Mouse (Mus musculus) forebrain, embryonic 15.5 days (tissue): ENCODE data around the gene Hlcs. TPM values are rescaled to one million over a fixed set of nuclear protein-coding genes. Genes with fewer than 3 reads are reported as not detected.

Experiments
- ATAC-seq: fragments of 200-750 bp; cut with Nextera tagmentation; replicated peaks from 2 replicates; pipeline ENCODE4 v1.8.0; 2017; ENCODE audit warnings: mild to moderate bottlenecking, moderate TSS enrichment, moderate library complexity
- H3K27ac ChIP-seq: fragments of 300-500 bp; sonication (generic); replicated peaks from 2 replicates; pipeline ENCODE4 v1.5.1; 2015; ENCODE audit warnings: mild to moderate bottlenecking, inconsistent platforms
- H3K27me3 ChIP-seq: fragments of 300-500 bp; sonication (generic); 2 replicates; pipeline ENCODE4 v1.6.1; 2015; ENCODE audit warnings: inconsistent platforms
- H3K36me3 ChIP-seq: fragments of 300-500 bp; sonication (generic); 2 replicates; pipeline ENCODE4 v1.6.1; 2015; ENCODE audit warnings: mild to moderate bottlenecking, inconsistent platforms
- H3K4me1 ChIP-seq: fragments of 300-500 bp; sonication (generic); 2 replicates; pipeline ENCODE4 v1.6.1; 2015; ENCODE audit warnings: inconsistent platforms
- H3K4me2 ChIP-seq: fragments of 300-500 bp; sonication (generic); replicated peaks from 2 replicates; pipeline ENCODE4 v1.6.1; 2015; ENCODE audit warnings: mild to moderate bottlenecking, inconsistent platforms
- H3K4me3 ChIP-seq: fragments of 300-500 bp; sonication (generic); 2 replicates; pipeline ENCODE4 v1.5.1; 2015; ENCODE audit warnings: mild to moderate bottlenecking, inconsistent platforms
- H3K9ac ChIP-seq: fragments of 300-500 bp; sonication (generic); replicated peaks from 2 replicates; pipeline ENCODE4 v1.6.1; 2015; ENCODE audit warnings: mild to moderate bottlenecking, inconsistent platforms
- H3K9me3 ChIP-seq: fragments of 300-500 bp; sonication (generic); 2 replicates; pipeline ENCODE4 v1.6.1; 2016; ENCODE audit warnings: inconsistent platforms
- WGBS: fragments of 180-500 bp; shearing (Covaris S2); methylation state at CpG from one replicate; pipeline ENCODE4 v1.1.7; 2015; ENCODE audit warnings: mixed read lengths; 5-methylcytosine and 5-hydroxymethylcytosine counted together
- polyA plus RNA-seq: library from polyadenylated mRNA; unstranded; fragments of >200 nt; fragmentation: Nextera tagmentation; extraction: Ambion mirVana; gene quantifications from 2 replicates; pipeline ENCODE4 v1.2.1, GENCODE M21; 2015

Hlcs gene
- polyA plus RNA-seq, 1 experiment from 2014 or later = 7.7 TPM

GRCm38 (mm10) chr16:94088819-94089692 is 224.3 kb downstream of the Hlcs start:
- H3K4me1 ChIP-seq = peaks cover 15% of the 10 kb centered on the region
- 4% methylated on average over 14 of the region's 14 CpGs for WGBS
- no peak overlapping the region for H3K4me2 ChIP-seq

DNA sequence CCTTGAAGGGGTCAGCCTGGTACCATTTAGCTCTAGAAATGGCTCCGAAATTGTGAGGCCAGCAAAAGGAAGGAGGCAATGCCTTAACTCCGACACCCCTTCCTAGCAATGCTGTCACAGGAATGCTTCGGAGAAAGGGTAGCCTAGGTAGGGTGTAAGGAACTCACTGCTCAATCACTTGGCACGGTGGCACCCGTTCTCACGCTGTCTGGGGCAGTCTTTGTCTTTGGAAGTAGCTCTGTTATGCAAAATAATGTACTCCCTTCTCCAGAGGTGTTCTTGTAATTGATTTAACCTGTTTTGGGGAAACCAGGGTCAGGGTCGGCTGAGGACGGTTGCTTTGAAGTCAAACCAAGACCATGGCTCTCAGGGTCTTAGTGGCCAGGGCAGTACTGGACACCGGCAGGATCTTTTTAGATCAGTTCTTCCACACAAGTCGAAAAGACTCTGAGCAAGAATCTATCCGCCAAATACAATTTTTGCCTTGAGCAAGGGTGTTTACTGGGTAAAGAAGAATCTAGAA is 225.1 kb downstream of the Hlcs start:
- Histone ChIP-seq H3K27ac (no peak overlapping the region), H3K4me1 (peaks cover 15% of the 10 kb centered on the region), H3K27me3 (peaks cover 93% of the 10 kb centered on the region), H3K4me2 (no peak overlapping the region), H3K4me3 (no peak overlapping the region), H3K36me3 (no peaks in the 10 kb centered on the region), H3K9ac (no peak overlapping the region), H3K9me3 (no peaks in the 10 kb centered on the region)
- WGBS = 3% methylated on average over 11 of the region's 11 CpGs
- ATAC-seq = no peak

More at GRCm38 (mm10) chr16:94088819-94089692, 224.3 kb downstream of the Hlcs start:
- Histone ChIP-seq H3K27me3 (peaks cover 93% of the 10 kb centered on the region), H3K36me3 (no peaks in the 10 kb centered on the region), H3K9ac (no peak overlapping the region), H3K9me3 (no peaks in the 10 kb centered on the region), H3K4me3 (no peak overlapping the region), H3K27ac (no peak overlapping the region)
- no peak for ATAC-seq

- 6% methylated on average over 16 of the region's 16 CpGs for WGBS
- Histone ChIP-seq H3K9ac (no peak overlapping the region), H3K27ac (no peak overlapping the region), H3K4me2 (no peak overlapping the region), H3K4me3 (no peak overlapping the region), H3K36me3 (no peaks in the 10 kb centered on the region), H3K27me3 (peaks cover 93% of the 10 kb centered on the region), H3K9me3 (no peaks in the 10 kb centered on the region), H3K4me1 (peaks cover 15% of the 10 kb centered on the region)
- no peak for ATAC-seq
These were observed 225.7 kb downstream of the Hlcs start for GRCm38 (mm10) chr16:94087570-94088225.

GRCm38 (mm10) chr16:94086701-94087569 is 226.4 kb downstream of the Hlcs start:
- ATAC-seq = no peak
- H3K4me2 ChIP-seq = no peak overlapping the region
- WGBS = 3% methylated on average over 50 of the region's 50 CpGs

GRCm38 (mm10) chr16:94085603-94086285 is 227.6 kb downstream of the Hlcs start:
- H3K27me3 ChIP-seq = peaks cover 93% of the 10 kb centered on the region
- peaks cover 15% of the 10 kb centered on the region for H3K4me1 ChIP-seq
- H3K4me3 ChIP-seq = peak overlapping the region; percentile 30
- no peak for ATAC-seq
- H3K4me2 ChIP-seq = peak overlapping the region; percentile 37
- H3K36me3 ChIP-seq = no peaks in the 10 kb centered on the region
- no peaks in the 10 kb centered on the region for H3K9me3 ChIP-seq
- WGBS = under 1% methylated on average over 57 of the region's 57 CpGs
- no peak overlapping the region for H3K9ac ChIP-seq
- no peak overlapping the region for H3K27ac ChIP-seq

More at GRCm38 (mm10) chr16:94086701-94087569, 226.4 kb downstream of the Hlcs start:
- Histone ChIP-seq H3K27me3 (peaks cover 93% of the 10 kb centered on the region), H3K4me3 (no peak overlapping the region), H3K9ac (no peak overlapping the region), H3K36me3 (no peaks in the 10 kb centered on the region), H3K27ac (no peak overlapping the region), H3K9me3 (no peaks in the 10 kb centered on the region), H3K4me1 (peaks cover 15% of the 10 kb centered on the region)

- peak within 1 kb of the TSS; percentile 30 for H3K4me3 ChIP-seq
- peak within 1 kb of the TSS; percentile 37 for H3K4me2 ChIP-seq
- no peak within 1 kb of the TSS for H3K27ac ChIP-seq
- ATAC-seq = no peak
- H3K27me3 ChIP-seq = peaks cover 93% of the 10 kb centered on the region
- under 1% methylated on average over 84 of the region's 96 CpGs for WGBS
- no peaks in the 10 kb centered on the region for H3K36me3 ChIP-seq
- peaks cover 15% of the 10 kb centered on the region for H3K4me1 ChIP-seq
- H3K9me3 ChIP-seq = no peaks in the 10 kb centered on the region
- no peak within 1 kb of the TSS for H3K9ac ChIP-seq
These were observed 228.4 kb downstream of the Hlcs start, which contains the start of gene Sim2 for GRCm38 (mm10) chr16:94084711-94085602. Gene Sim2 (plus strand): TSS chr16:94084931.

DNA sequence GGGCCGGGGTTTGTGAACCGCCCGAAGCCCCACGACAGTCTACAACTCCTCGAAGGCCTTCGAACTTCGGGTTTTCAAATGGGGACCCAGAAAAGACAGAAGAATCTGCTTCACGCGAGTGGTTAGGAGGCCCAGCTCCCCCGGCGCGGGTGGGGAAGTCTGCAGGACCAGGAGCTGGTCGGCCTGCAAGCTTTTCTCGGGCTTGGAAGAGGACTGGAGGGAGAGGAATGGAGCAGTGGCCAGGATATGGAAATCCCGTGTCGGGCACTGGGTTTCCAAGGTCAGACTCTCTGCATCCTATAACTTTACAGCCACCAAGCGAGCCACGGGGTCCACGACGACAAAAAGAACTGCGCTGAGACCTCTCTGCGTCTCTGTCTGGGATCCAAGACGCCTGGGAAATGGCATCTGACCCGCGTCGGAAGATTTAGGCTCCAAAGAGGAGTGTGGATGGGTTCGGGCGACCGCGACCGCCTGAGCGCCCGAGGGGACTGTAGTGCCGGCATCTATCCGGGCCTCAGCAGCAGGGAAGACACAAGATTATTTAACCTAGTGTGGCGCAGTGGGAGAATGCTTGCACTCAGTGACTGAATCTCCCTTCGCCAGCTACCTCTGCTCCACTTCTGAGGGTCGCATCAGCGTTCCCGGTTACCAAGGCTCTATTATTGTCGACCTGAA is 229.4 kb downstream of the Hlcs start:
- Histone ChIP-seq H3K36me3 (no peaks in the 10 kb centered on the region), H3K27me3 (peaks cover 92% of the 10 kb centered on the region), H3K9ac (no peak overlapping the region), H3K4me2 (no peak overlapping the region), H3K9me3 (no peaks in the 10 kb centered on the region), H3K27ac (no peak overlapping the region), H3K4me1 (peaks cover 15% of the 10 kb centered on the region), H3K4me3 (no peak overlapping the region)
- under 1% methylated on average over 41 of the region's 41 CpGs for WGBS
- ATAC-seq = no peak

GRCm38 (mm10) chr16:94082960-94083847 is 230.2 kb downstream of the Hlcs start:
- Histone ChIP-seq H3K36me3 (no peaks in the 10 kb centered on the region), H3K27me3 (peaks cover 90% of the 10 kb centered on the region), H3K27ac (no peak overlapping the region), H3K9me3 (no peaks in the 10 kb centered on the region), H3K9ac (no peak overlapping the region), H3K4me3 (no peak overlapping the region), H3K4me2 (no peak overlapping the region), H3K4me1 (peaks cover 15% of the 10 kb centered on the region)
- 1% methylated on average over 46 of the region's 46 CpGs for WGBS
- no peak for ATAC-seq

- no peak overlapping the region for H3K27ac ChIP-seq
- H3K27me3 ChIP-seq = peaks cover 90% of the 10 kb centered on the region
- no peak overlapping the region for H3K4me3 ChIP-seq
- H3K9me3 ChIP-seq = no peaks in the 10 kb centered on the region
- ATAC-seq = no peak
- whole genome bisulfite sequencing = 6% methylated on average over 8 of the region's 8 CpGs
- H3K9ac ChIP-seq = no peak overlapping the region
- no peaks in the 10 kb centered on the region for H3K36me3 ChIP-seq
- no peak overlapping the region for H3K4me2 ChIP-seq
- H3K4me1 ChIP-seq = peaks cover 15% of the 10 kb centered on the region
These were observed 231.2 kb downstream of the Hlcs start for GRCm38 (mm10) chr16:94081996-94082708.
